In genomic region chr6:144641888-144642287, GRCm38 (mm10) we compare ENCODE assay signal across 26 mouse cellular contexts.
A peak's percentile ranks its signal among the peaks of the same experiment; 100 is the strongest.
DNase-seq lines count a peak whose midpoint lies in the region; ATAC-seq and TF ChIP-seq lines count a peak whose summit lies in the region.
"Had no signal": no experiment of that assay in that cellular context is flagged by ENCODE, and none has a peak within 500 bp of the region (broad histone marks: within the 10 kb centered on the region; RNA-seq: fewer than 3 reads in every experiment).

No protein-coding gene starts in this region.

- no peak overlapping the region for H3K4me3 ChIP-seq in intestine, embryonic 16.5 days (ENCODE audit: low read length)
- H3K4me3 ChIP-seq in intestine, embryonic 15.5 days (replicated peaks) = no peak overlapping the region
- H3K4me3 ChIP-seq in lung, embryonic 14.5 days (ENCODE audit: low read depth, low read length) = no peak overlapping the region
- H3K4me3 ChIP-seq: forebrain, embryonic 13.5 days; hindbrain, embryonic 12.5 days; limb, embryonic 12.5 days; myocyte; neural tube, embryonic 13.5 days had no signal

- DNase-seq in heart, adult 11 months = peak; percentile 93
- DNase-seq in heart, postnatal 4 days = no peak
- peak; percentile 40 for DNase-seq in lung, embryonic 14.5 days
- DNase-seq in lung, postnatal 4 days = no peak
- DNase-seq in skeletal muscle tissue, adult 2 months (ENCODE audit: low read depth, low spot score) = peak; percentile 16
- DNase-seq: adrenal gland, postnatal 10 days; cerebellum, adult 8-10 months; cerebellum, postnatal 25 days; gastrocnemius, postnatal 25 days; kidney, adult 11 months; kidney, postnatal 10 days; right cerebral cortex, postnatal 4 days; thymus, adult 2 months; thymus, postnatal 36 days had no signal

- H3K27ac ChIP-seq in intestine, embryonic 16.5 days (ENCODE audit: low read length) = 0 out of 2 replicates have a peak overlapping the region, but pooled peaks have one; percentile 5
- no peak overlapping the region for H3K27ac ChIP-seq in intestine, embryonic 15.5 days
- H3K27ac ChIP-seq in lung, embryonic 14.5 days (ENCODE audit: low read depth) = peak overlapping the region; percentile 43; the same call in 1 of the 2 replicates
- H3K27ac ChIP-seq: forebrain, embryonic 13.5 days; hindbrain, embryonic 12.5 days; hindbrain, postnatal 0 days; limb, embryonic 12.5 days; neural tube, embryonic 13.5 days had no signal

- H3K9me3 ChIP-seq in intestine, embryonic 16.5 days (ENCODE audit: control insufficient read depth, low read length) = no peaks in the 10 kb centered on the region
- no peaks in the 10 kb centered on the region for H3K9me3 ChIP-seq in intestine, embryonic 15.5 days
- H3K9me3 ChIP-seq in lung, embryonic 14.5 days (ENCODE audit: low read depth, low read length) = no peaks in the 10 kb centered on the region
- H3K9me3 ChIP-seq: forebrain, embryonic 13.5 days; hindbrain, embryonic 12.5 days; limb, embryonic 12.5 days had no signal

- no peak for ATAC-seq in intestine, embryonic 16.5 days
- ATAC-seq in intestine, embryonic 15.5 days = no peak
- no peak for ATAC-seq in lung, embryonic 14.5 days (ENCODE audit: insufficient read depth)
- ATAC-seq: forebrain, embryonic 13.5 days; hindbrain, postnatal 0 days; lung, postnatal 0 days; Patski had no signal

- no peak overlapping the region for H3K9ac ChIP-seq in intestine, embryonic 16.5 days (ENCODE audit: low read depth, low read length)
- H3K9ac ChIP-seq in intestine, embryonic 15.5 days = no peak overlapping the region
- no peak overlapping the region for H3K9ac ChIP-seq in lung, embryonic 14.5 days
- H3K9ac ChIP-seq: forebrain, embryonic 13.5 days; hindbrain, embryonic 12.5 days; limb, embryonic 12.5 days; neural tube, embryonic 13.5 days had no signal

- H3K4me1 ChIP-seq in intestine, embryonic 16.5 days (ENCODE audit: control insufficient read depth, insufficient read depth, low read length) = no peaks in the 10 kb centered on the region
- peaks cover 14% of the 10 kb centered on the region for H3K4me1 ChIP-seq in intestine, embryonic 15.5 days (replicated peaks)
- peaks cover 14% of the 10 kb centered on the region for H3K4me1 ChIP-seq in lung, embryonic 14.5 days (ENCODE audit: insufficient read depth)

- H3K4me2 ChIP-seq in intestine, embryonic 16.5 days (ENCODE audit: low read depth, low read length) = no peak overlapping the region
- H3K4me2 ChIP-seq in intestine, embryonic 15.5 days (replicated peaks) = no peak overlapping the region
- H3K4me2 ChIP-seq in lung, embryonic 14.5 days = no peak overlapping the region
- H3K4me2 ChIP-seq: forebrain, embryonic 13.5 days; hindbrain, embryonic 12.5 days; limb, embryonic 12.5 days; liver, embryonic 11.5 days; midbrain, embryonic 11.5 days; neural tube, embryonic 13.5 days had no signal

- TF ChIP-seq CTCF in lung, embryonic 14.5 days (IDR thresholded peaks at IDR 0.05; ENCODE audit: low read depth) = no peak

- no peaks in the 10 kb centered on the region for H3K36me3 ChIP-seq in intestine, embryonic 16.5 days (ENCODE audit: control insufficient read depth, insufficient read depth, low read length)
- no peaks in the 10 kb centered on the region for H3K36me3 ChIP-seq in intestine, embryonic 15.5 days
- H3K36me3 ChIP-seq in lung, embryonic 14.5 days (ENCODE audit: insufficient read depth) = no peaks in the 10 kb centered on the region
- H3K36me3 ChIP-seq: hindbrain, embryonic 12.5 days; limb, embryonic 12.5 days; neural tube, embryonic 13.5 days had no signal

- no peaks in the 10 kb centered on the region for H3K27me3 ChIP-seq in intestine, embryonic 16.5 days (replicated peaks; ENCODE audit: control insufficient read depth, insufficient read depth, low read length)
- H3K27me3 ChIP-seq in intestine, embryonic 15.5 days (replicated peaks) = no peaks in the 10 kb centered on the region
- H3K27me3 ChIP-seq in lung, embryonic 14.5 days (ENCODE audit: insufficient read depth, low read length) = no peaks in the 10 kb centered on the region
- H3K27me3 ChIP-seq: forebrain, embryonic 13.5 days; hindbrain, embryonic 12.5 days; limb, embryonic 12.5 days; neural tube, embryonic 13.5 days; Patski had no signal

- WGBS in intestine, embryonic 16.5 days = 65% methylated on average over 5 of the region's 5 CpGs
- 70% methylated on average over 5 of the region's 5 CpGs for WGBS in intestine, embryonic 15.5 days
- WGBS in lung, embryonic 14.5 days = 49% methylated on average over 5 of the region's 5 CpGs

Comparison
In these comparisons a context has a peak if more than half of its experiments do, and no peak if none do; other contexts are left out.
1. DNase-seq: peak in heart, adult 11 months (single experiment), lung, embryonic 14.5 days (single experiment) and skeletal muscle tissue, adult 2 months (single experiment); none in heart, postnatal 4 days (single experiment) and lung, postnatal 4 days (0 of 2).